Mouse (Mus musculus) intestine, embryonic 15.5 days (tissue): ENCODE data around the gene Dennd2a. TPM values are rescaled to one million over a fixed set of nuclear protein-coding genes. Genes with fewer than 3 reads are reported as not detected.
A peak's percentile ranks its signal among the peaks of the same experiment; 100 is the strongest.

Source experiments
- ATAC-seq: fragments of 200-750 bp; cut with Nextera tagmentation; 2 replicates; pipeline ENCODE4 v1.8.0; 2017; ENCODE audit warnings: moderate TSS enrichment, moderate library complexity
- H3K27ac ChIP-seq: fragments of 300-500 bp; sonication (generic); 2 replicates; pipeline ENCODE4 v1.5.1; 2015; ENCODE audit warnings: mild to moderate bottlenecking, inconsistent platforms
- H3K27me3 ChIP-seq: fragments of 300-500 bp; sonication (generic); replicated peaks from 2 replicates; pipeline ENCODE4 v1.6.1; 2015; ENCODE audit warnings: inconsistent platforms
- H3K36me3 ChIP-seq: fragments of 300-500 bp; sonication (generic); 2 replicates; pipeline ENCODE4 v1.6.1; 2015; ENCODE audit warnings: inconsistent platforms
- H3K4me1 ChIP-seq: fragments of 300-500 bp; sonication (generic); replicated peaks from 2 replicates; pipeline ENCODE4 v1.6.1; 2015; ENCODE audit warnings: inconsistent platforms
- H3K4me2 ChIP-seq: fragments of 300-500 bp; sonication (generic); replicated peaks from 2 replicates; pipeline ENCODE4 v1.6.1; 2015; ENCODE audit warnings: mild to moderate bottlenecking, inconsistent platforms
- H3K4me3 ChIP-seq: fragments of 300-500 bp; sonication (generic); replicated peaks from 2 replicates; pipeline ENCODE4 v1.5.1; 2015; ENCODE audit warnings: inconsistent platforms
- H3K9ac ChIP-seq: fragments of 300-500 bp; sonication (generic); 2 replicates; pipeline ENCODE4 v1.6.1; 2015; ENCODE audit warnings: inconsistent platforms
- H3K9me3 ChIP-seq: fragments of 300-500 bp; sonication (generic); 2 replicates; pipeline ENCODE4 v1.6.1; 2016; ENCODE audit warnings: inconsistent platforms
- WGBS: fragments of 180-500 bp; shearing (Covaris S2); methylation state at CpG from one replicate; pipeline ENCODE4 v1.1.7; 2015; 5-methylcytosine and 5-hydroxymethylcytosine counted together
- polyA plus RNA-seq: library from polyadenylated mRNA; unstranded; fragments of >200 nt; fragmentation: Nextera tagmentation; extraction: Ambion mirVana; gene quantifications from 2 replicates; pipeline ENCODE4 v1.2.1, GENCODE M21; 2015

Dennd2a gene
- polyA plus RNA-seq, 1 experiment from 2014 or later: 12.3 TPM

GRCm38 (mm10) chr6:39551981-39552636, 5.6 kb downstream of the Dennd2a start:
- H3K4me1 ChIP-seq: peaks cover 17% of the 10 kb centered on the region
- ATAC-seq: no peak
- H3K27ac ChIP-seq: no peak overlapping the region
- H3K4me3 ChIP-seq: no peak overlapping the region
- H3K9me3 ChIP-seq: no peaks in the 10 kb centered on the region
- H3K9ac ChIP-seq: no peak overlapping the region
- 56% methylated on average over 8 of the region's 8 CpGs for WGBS
- H3K36me3 ChIP-seq: no peaks in the 10 kb centered on the region
- H3K27me3 ChIP-seq: no peaks in the 10 kb centered on the region
- no peak overlapping the region for H3K4me2 ChIP-seq

- Histone ChIP-seq H3K36me3 (no peaks in the 10 kb centered on the region), H3K27me3 (no peaks in the 10 kb centered on the region), H3K27ac (no peak overlapping the region), H3K4me2 (no peak overlapping the region), H3K9me3 (no peaks in the 10 kb centered on the region), H3K9ac (no peak overlapping the region), H3K4me1 (peaks cover 15% of the 10 kb centered on the region), H3K4me3 (no peak overlapping the region)
- WGBS: 73% methylated on average over 5 of the region's 5 CpGs
- no peak for ATAC-seq
Observed at GRCm38 (mm10) chr6:39548030-39548429, 9.6 kb downstream of the Dennd2a start.

- H3K9me3 ChIP-seq: no peaks in the 10 kb centered on the region
- no peak overlapping the region for H3K4me3 ChIP-seq
- no peak overlapping the region for H3K27ac ChIP-seq
- no peaks in the 10 kb centered on the region for H3K36me3 ChIP-seq
- H3K27me3 ChIP-seq: no peaks in the 10 kb centered on the region
- no peak overlapping the region for H3K4me2 ChIP-seq
- 83% methylated on average over 7 of the region's 7 CpGs for WGBS
- peaks cover 23% of the 10 kb centered on the region for H3K4me1 ChIP-seq
- H3K9ac ChIP-seq: no peak overlapping the region
- no peak for ATAC-seq
Observed at GRCm38 (mm10) chr6:39545474-39545873, 12.2 kb downstream of the Dennd2a start.

- Histone ChIP-seq H3K27me3 (no peaks in the 10 kb centered on the region), H3K9me3 (no peaks in the 10 kb centered on the region), H3K36me3 (no peaks in the 10 kb centered on the region), H3K9ac (0 out of 2 replicates have a peak overlapping the region, but pooled peaks have one; percentile 3), H3K27ac (peak overlapping the region; percentile 79), H3K4me3 (no peak overlapping the region), H3K4me2 (0 out of 2 replicates have a peak overlapping the region, but pooled peaks have one; percentile 39), H3K4me1 (peaks cover 35% of the 10 kb centered on the region)
- no peak for ATAC-seq
- 48% methylated on average over 15 of the region's 15 CpGs for WGBS
Observed at GRCm38 (mm10) chr6:39543769-39544420, 13.8 kb downstream of the Dennd2a start.

GRCm38 (mm10) chr6:39542631-39543597, 14.8 kb downstream of the Dennd2a start:
- WGBS: 18% methylated on average over 15 of the region's 15 CpGs
- no peak overlapping the region for H3K4me3 ChIP-seq

GRCm38 (mm10) chr6:39540563-39540962, 17.1 kb downstream of the Dennd2a start:
- ATAC-seq: no peak
- WGBS: 49% methylated on average over 2 of the region's 2 CpGs
- Histone ChIP-seq H3K27me3 (no peaks in the 10 kb centered on the region), H3K4me3 (no peak overlapping the region), H3K9ac (no peak overlapping the region), H3K4me1 (peaks cover 38% of the 10 kb centered on the region), H3K36me3 (no peaks in the 10 kb centered on the region), H3K9me3 (no peaks in the 10 kb centered on the region), H3K4me2 (0 out of 2 replicates have a peak overlapping the region, but pooled peaks have one; percentile 48), H3K27ac (0 out of 2 replicates have a peak overlapping the region, but pooled peaks have one; percentile 17)

More at GRCm38 (mm10) chr6:39542631-39543597, 14.8 kb downstream of the Dennd2a start:
- ATAC-seq: peak; percentile 87
- Histone ChIP-seq H3K4me1 (peaks cover 38% of the 10 kb centered on the region), H3K9me3 (no peaks in the 10 kb centered on the region), H3K27me3 (no peaks in the 10 kb centered on the region), H3K9ac (peak overlapping the region; percentile 3; the same call in 1 of the 2 replicates), H3K27ac (peak overlapping the region; percentile 82), H3K4me2 (peak overlapping the region; percentile 39), H3K36me3 (no peaks in the 10 kb centered on the region)

GRCm38 (mm10) chr6:39539679-39540155, 17.9 kb downstream of the Dennd2a start:
- H3K4me1 ChIP-seq: peaks cover 34% of the 10 kb centered on the region
- peak; percentile 37 for ATAC-seq
- peak overlapping the region; percentile 62 for H3K27ac ChIP-seq

GRCm38 (mm10) chr6:39538227-39538626, 19.4 kb downstream of the Dennd2a start:
- no peak overlapping the region for H3K4me2 ChIP-seq
- no peak overlapping the region for H3K9ac ChIP-seq
- no peak overlapping the region for H3K27ac ChIP-seq
- peaks cover 24% of the 10 kb centered on the region for H3K4me1 ChIP-seq
- ATAC-seq: no peak
- H3K4me3 ChIP-seq: no peak overlapping the region
- no peaks in the 10 kb centered on the region for H3K9me3 ChIP-seq
- H3K36me3 ChIP-seq: no peaks in the 10 kb centered on the region
- no peaks in the 10 kb centered on the region for H3K27me3 ChIP-seq
- 44% methylated on average over 8 of the region's 8 CpGs for WGBS

More at GRCm38 (mm10) chr6:39539679-39540155, 17.9 kb downstream of the Dennd2a start:
- WGBS: 16% methylated on average over 7 of the region's 7 CpGs
- H3K9ac ChIP-seq: no peak overlapping the region; the same call in 1 of the 2 replicates
- H3K9me3 ChIP-seq: no peaks in the 10 kb centered on the region
- no peak overlapping the region for H3K4me3 ChIP-seq
- H3K4me2 ChIP-seq: peak overlapping the region; percentile 48
- no peaks in the 10 kb centered on the region for H3K27me3 ChIP-seq
- H3K36me3 ChIP-seq: no peaks in the 10 kb centered on the region

- H3K4me2 ChIP-seq: no peak overlapping the region
- no peak for ATAC-seq
Observed at GRCm38 (mm10) chr6:39537276-39537675, 20.4 kb downstream of the Dennd2a start.

GRCm38 (mm10) chr6:39536621-39537020, 21.0 kb downstream of the Dennd2a start:
- Histone ChIP-seq H3K27ac (no peak overlapping the region), H3K27me3 (no peaks in the 10 kb centered on the region), H3K9me3 (no peaks in the 10 kb centered on the region), H3K4me3 (no peak overlapping the region), H3K36me3 (no peaks in the 10 kb centered on the region), H3K4me1 (peaks cover 16% of the 10 kb centered on the region), H3K4me2 (no peak overlapping the region), H3K9ac (no peak overlapping the region)
- WGBS: 58% methylated on average over 1 of the region's 1 CpGs
- ATAC-seq: no peak

More at GRCm38 (mm10) chr6:39537276-39537675, 20.4 kb downstream of the Dennd2a start:
- H3K9me3 ChIP-seq: no peaks in the 10 kb centered on the region
- no peaks in the 10 kb centered on the region for H3K36me3 ChIP-seq
- H3K4me1 ChIP-seq: peaks cover 16% of the 10 kb centered on the region
- no peak overlapping the region for H3K4me3 ChIP-seq
- H3K27me3 ChIP-seq: no peaks in the 10 kb centered on the region
- H3K27ac ChIP-seq: no peak overlapping the region
- H3K9ac ChIP-seq: no peak overlapping the region
- 96% methylated on average over 5 of the region's 5 CpGs for WGBS

- H3K27me3 ChIP-seq: no peaks in the 10 kb centered on the region
- H3K9me3 ChIP-seq: no peaks in the 10 kb centered on the region
- no peaks in the 10 kb centered on the region for H3K36me3 ChIP-seq
- H3K4me3 ChIP-seq: no peak overlapping the region
- no peak overlapping the region for H3K27ac ChIP-seq
- no peak overlapping the region for H3K9ac ChIP-seq
- no peak for ATAC-seq
- no peak overlapping the region for H3K4me2 ChIP-seq
- H3K4me1 ChIP-seq: peaks cover 13% of the 10 kb centered on the region
Observed at GRCm38 (mm10) chr6:39534944-39535343, 22.7 kb downstream of the Dennd2a start.
